Mouse (Mus musculus) E14TG2a.4 (cell line): ENCODE data around the gene Chst8.

Source experiments
- CTCF ChIP-seq: conservative IDR thresholded peaks from 2 replicates; pipeline ENCODE4 v1.5.1; 2014; ENCODE audit warnings: low read length
- NANOG ChIP-seq: IDR thresholded peaks from 2 replicates; pipeline ENCODE4 v1.6.1; 2014; ENCODE audit warnings: borderline replicate concordance, low read length, mixed read lengths
- POU5F1 ChIP-seq: IDR thresholded peaks from 2 replicates; pipeline ENCODE4 v1.6.1; 2014; ENCODE audit warnings: low read length, borderline replicate concordance

- no peak for TF ChIP-seq CTCF
- TF ChIP-seq POU5F1 = no peak
- TF ChIP-seq NANOG = no peak
Measured at GRCm38 (mm10) chr7:34663145-34663544, 149.4 kb downstream of the Chst8 start.
